Mouse (Mus musculus) heart, adult 2 months (tissue): Measurements from ENCODE around the gene Ncaph2.

Source experiments
- CTCF ChIP-seq: fragments of 200-600 bp; IDR thresholded peaks from 2 replicates; pipeline ENCODE4 v1.8.1; 2022; ENCODE audit warnings: antibody characterized with exemption, mild to moderate bottlenecking, moderate library complexity
- EP300 ChIP-seq: fragments of 200-500 bp; IDR thresholded peaks from 2 replicates; pipeline ENCODE4 v1.6.1; 2011; ENCODE audit warnings: low read depth, low read length, control low read depth; ENCODE audit not compliant: insufficient read depth
- POLR2A ChIP-seq: fragments of 200-500 bp; IDR thresholded peaks from 2 replicates; pipeline ENCODE4 v1.6.1; 2011; ENCODE audit warnings: mild to moderate bottlenecking, low read depth, low read length, control low read depth; ENCODE audit not compliant: insufficient read depth

GRCm38 (mm10) chr15:89336422-89336821 is 19.1 kb upstream of the Ncaph2 start:
- no peak for TF ChIP-seq CTCF
- TF ChIP-seq POLR2A, result no peak
- no peak for TF ChIP-seq EP300
